Mouse (Mus musculus): ENCODE results near the gene Mllt3. TPM values are rescaled to one million over a fixed set of nuclear protein-coding genes. Genes with fewer than 3 reads are reported as not detected.

Mllt3 gene
- polyA plus RNA-seq (2012; rRNA removed) = 61.8 and 69.1 TPM in 2 replicates

GRCm38 (mm10) chr4:88033216-88033653 is at the start of gene Mllt3:
Gene Mllt3, minus strand, starts transcription at chr4:88033364.

Other genes starting within 250 kb of the Mllt3 start
- gene Focad, start 61.3 kb upstream of the Mllt3 start, polyA plus RNA-seq (2012; rRNA removed) = 19.8 and 21.1 TPM in 2 replicates